Mouse (Mus musculus) forebrain, postnatal 0 days (tissue): ENCODE data around the gene Kazn. TPM values are rescaled to one million over a fixed set of nuclear protein-coding genes. Genes with fewer than 3 reads are reported as not detected.
A peak's percentile ranks its signal among the peaks of the same experiment; 100 is the strongest.

Experiments
- ATAC-seq: fragments of 200-750 bp; cut with Nextera tagmentation; 2 replicates; pipeline ENCODE4 v1.8.0; 2017; ENCODE audit warnings: mild to moderate bottlenecking, moderate library complexity
- DNase-seq: peaks from one replicate; pipeline ENCODE4 v3.0.0-alpha.2; 2015
- H3K27ac ChIP-seq: fragments of 300-500 bp; sonication (generic); 2 replicates; pipeline ENCODE4 v1.5.1; 2014; ENCODE audit warnings: low read depth, mild to moderate bottlenecking, antibody characterized with exemption, low read length, moderate library complexity, mixed read lengths
- H3K27me3 ChIP-seq: fragments of 300-500 bp; sonication (generic); 2 replicates; pipeline ENCODE4 v1.6.1; 2014; ENCODE audit warnings: mild to moderate bottlenecking, low read length, mixed read lengths; ENCODE audit not compliant: insufficient read depth
- H3K36me3 ChIP-seq: fragments of 300-500 bp; sonication (generic); 2 replicates; pipeline ENCODE4 v1.6.1; 2014; ENCODE audit warnings: mild to moderate bottlenecking, moderate library complexity; ENCODE audit not compliant: insufficient read depth
- H3K4me1 ChIP-seq: fragments of 300-500 bp; sonication (generic); 2 replicates; pipeline ENCODE4 v1.6.1; 2014; ENCODE audit warnings: antibody characterized with exemption; ENCODE audit not compliant: insufficient read depth
- H3K4me2 ChIP-seq: fragments of 300-500 bp; sonication (generic); 2 replicates; pipeline ENCODE4 v1.6.1; 2014; ENCODE audit warnings: low read depth, mild to moderate bottlenecking, moderate library complexity
- H3K4me3 ChIP-seq: fragments of 300-500 bp; sonication (generic); 2 replicates; pipeline ENCODE4 v1.5.1; 2014; ENCODE audit warnings: low read depth, low read length, mixed read lengths
- H3K9ac ChIP-seq: fragments of 300-500 bp; sonication (generic); 2 replicates; pipeline ENCODE4 v1.6.1; 2014; ENCODE audit warnings: mild to moderate bottlenecking
- H3K9me3 ChIP-seq: fragments of 300-500 bp; sonication (generic); 2 replicates; pipeline ENCODE4 v1.6.1; 2016; ENCODE audit warnings: low read length
- CTCF ChIP-seq: sonication (generic); IDR thresholded peaks from 2 replicates; pipeline ENCODE4 v1.5.1; 2016; ENCODE audit warnings: antibody characterized with exemption, control low read depth, low read depth
- WGBS: fragments of 180-500 bp; shearing (Covaris S2); extraction: QIAGEN DNeasy Blood & Tissue Kit; methylation state at CpG from one replicate; pipeline ENCODE4 v1.1.7; 2014; 5-methylcytosine and 5-hydroxymethylcytosine counted together
- polyA plus RNA-seq: library from polyadenylated mRNA; unstranded; fragments of >200 nt; fragmentation: Nextera tagmentation; extraction: Ambion mirVana; gene quantifications from 2 replicates; pipeline ENCODE4 v1.2.1, GENCODE M21; 2015
- total RNA-seq: library from RNA; depleted of rRNA; stranded (reverse); fragments of >200 nt; gene quantifications from 2 replicates; pipeline ENCODE4 v1.2.3, GENCODE M21; 2014

Kazn gene
- total and polyA plus RNA-seq, 2 experiments from 2014 or later = 18.7 to 56.4 TPM

DNA sequence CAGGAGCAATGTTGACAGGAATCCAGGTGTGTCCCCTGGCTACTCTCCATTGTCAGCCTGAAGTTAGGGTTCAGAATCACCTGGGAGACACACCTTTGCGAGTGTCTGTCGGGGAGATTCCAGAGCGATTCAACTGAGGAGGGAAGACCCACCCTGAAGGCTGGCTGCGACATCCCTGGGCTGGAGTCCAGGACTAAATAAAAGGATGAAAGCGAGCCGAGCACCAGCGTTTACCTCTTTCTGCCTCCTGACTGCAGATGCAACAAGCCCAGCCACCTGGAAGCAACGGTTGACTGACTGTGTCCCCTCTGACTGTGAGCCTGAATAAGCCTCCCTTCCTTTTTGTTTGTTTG is 179.4 kb downstream of the Kazn start:
- H3K36me3 ChIP-seq = no peaks in the 10 kb centered on the region
- H3K9ac ChIP-seq = no peak overlapping the region
- DNase-seq = no peak
- H3K27me3 ChIP-seq = no peaks in the 10 kb centered on the region
- H3K27ac ChIP-seq = no peak overlapping the region
- no peak for ATAC-seq
- no peak for TF ChIP-seq CTCF
- H3K4me2 ChIP-seq = no peak overlapping the region
- WGBS = 68% methylated on average over 8 of the region's 8 CpGs
- H3K4me3 ChIP-seq = no peak overlapping the region
- H3K4me1 ChIP-seq = no peaks in the 10 kb centered on the region
- H3K9me3 ChIP-seq = no peaks in the 10 kb centered on the region

- DNase-seq (no peak), ATAC-seq (no peak)
- TF ChIP-seq CTCF = no peak
- H3K4me2 ChIP-seq = no peak overlapping the region
- no peaks in the 10 kb centered on the region for H3K9me3 ChIP-seq
- H3K4me3 ChIP-seq = no peak overlapping the region
- no peaks in the 10 kb centered on the region for H3K4me1 ChIP-seq
- H3K27me3 ChIP-seq = no peaks in the 10 kb centered on the region
- no peaks in the 10 kb centered on the region for H3K36me3 ChIP-seq
- H3K27ac ChIP-seq = no peak overlapping the region
- 79% methylated on average over 13 of the region's 13 CpGs for WGBS
- H3K9ac ChIP-seq = no peak overlapping the region
Observed at GRCm38 (mm10) chr4:142059113-142059840, 179.9 kb downstream of the Kazn start.

DNA sequence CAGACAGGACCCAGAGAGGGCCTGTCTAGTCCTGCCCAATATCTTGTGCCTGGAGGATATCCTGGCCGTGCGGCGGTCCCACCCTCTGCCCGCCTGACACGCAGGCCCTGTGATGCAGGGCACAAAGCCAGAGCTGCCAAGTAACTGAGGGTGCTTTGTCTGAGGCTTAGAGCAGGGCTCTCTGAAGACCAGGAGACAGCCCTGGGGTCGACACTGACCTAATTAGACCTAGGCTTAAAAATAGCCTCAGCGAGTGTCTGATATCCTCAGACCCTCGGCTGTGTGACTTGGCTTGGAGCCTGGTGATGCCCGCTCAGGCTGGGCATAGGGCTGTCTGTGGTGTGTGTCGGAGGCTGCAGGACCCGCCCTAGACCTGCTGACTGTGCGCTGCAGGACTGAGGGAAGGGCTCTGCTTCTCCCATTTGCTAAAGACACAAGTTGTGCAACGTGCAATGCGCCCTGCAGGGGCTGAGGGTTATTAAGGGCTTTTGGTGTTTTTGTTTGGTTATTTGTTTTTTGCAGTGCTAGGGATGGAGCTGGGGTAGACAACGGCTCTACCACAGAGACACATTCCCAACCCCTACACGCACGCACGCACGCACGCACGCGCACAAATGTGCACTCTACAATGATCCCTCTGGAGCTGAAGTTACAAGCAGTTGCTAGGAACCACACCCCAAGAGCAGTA is 181.5 kb downstream of the Kazn start:
- DNase-seq (no peak), ATAC-seq (peak; percentile 63)
- 58% methylated on average over 22 of the region's 22 CpGs for WGBS
- no peaks in the 10 kb centered on the region for H3K9me3 ChIP-seq
- H3K4me3 ChIP-seq = no peak overlapping the region
- no peaks in the 10 kb centered on the region for H3K36me3 ChIP-seq
- no peaks in the 10 kb centered on the region for H3K4me1 ChIP-seq
- no peak overlapping the region for H3K27ac ChIP-seq
- no peak for TF ChIP-seq CTCF
- H3K9ac ChIP-seq = no peak overlapping the region
- H3K4me2 ChIP-seq = no peak overlapping the region
- H3K27me3 ChIP-seq = no peaks in the 10 kb centered on the region

DNA sequence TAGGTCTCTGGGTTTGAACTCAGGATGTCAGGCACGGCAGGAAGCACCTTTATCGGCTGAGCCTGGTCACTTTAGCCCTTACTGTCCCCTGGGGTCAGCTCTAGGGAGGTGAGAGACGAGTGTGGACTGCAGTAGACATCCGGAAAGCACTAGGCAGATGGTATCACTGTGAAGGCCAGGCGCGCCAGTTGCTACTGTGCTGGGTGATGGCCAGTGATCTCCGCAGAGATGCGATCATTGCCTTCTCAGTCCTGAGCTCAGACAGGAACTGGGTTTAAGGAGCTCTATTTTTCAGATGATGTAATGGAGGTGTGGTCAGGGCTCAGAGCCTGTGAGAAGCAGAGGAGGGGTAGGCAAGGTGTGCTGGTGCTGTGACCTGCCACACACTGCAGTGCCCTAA is 183.6 kb downstream of the Kazn start:
- Histone ChIP-seq H3K9ac (no peak overlapping the region), H3K36me3 (no peaks in the 10 kb centered on the region), H3K4me3 (no peak overlapping the region), H3K27me3 (no peaks in the 10 kb centered on the region), H3K9me3 (no peaks in the 10 kb centered on the region), H3K4me1 (no peaks in the 10 kb centered on the region), H3K27ac (no peak overlapping the region), H3K4me2 (no peak overlapping the region)
- WGBS = 84% methylated on average over 8 of the region's 8 CpGs
- no peak for TF ChIP-seq CTCF
- DNase-seq (no peak), ATAC-seq (no peak)

- H3K27me3 ChIP-seq = no peaks in the 10 kb centered on the region
- ATAC-seq (no peak), DNase-seq (no peak)
- H3K4me1 ChIP-seq = no peaks in the 10 kb centered on the region
- H3K36me3 ChIP-seq = no peaks in the 10 kb centered on the region
- WGBS = 81% methylated on average over 11 of the region's 11 CpGs
- no peak for TF ChIP-seq CTCF
- no peak overlapping the region for H3K4me3 ChIP-seq
- H3K4me2 ChIP-seq = no peak overlapping the region
- H3K9ac ChIP-seq = no peak overlapping the region
- no peaks in the 10 kb centered on the region for H3K9me3 ChIP-seq
- H3K27ac ChIP-seq = no peak overlapping the region
Observed at GRCm38 (mm10) chr4:142054580-142054979, 184.6 kb downstream of the Kazn start.

- ATAC-seq = peak; percentile 17; the same call in 1 of the 2 replicates
- no peaks in the 10 kb centered on the region for H3K36me3 ChIP-seq
- DNase-seq = no peak
- no peaks in the 10 kb centered on the region for H3K27me3 ChIP-seq
- no peak overlapping the region for H3K9ac ChIP-seq
- H3K4me3 ChIP-seq = no peak overlapping the region
- H3K4me1 ChIP-seq = no peaks in the 10 kb centered on the region
- H3K4me2 ChIP-seq = no peak overlapping the region
- no peak for TF ChIP-seq CTCF
- no peaks in the 10 kb centered on the region for H3K9me3 ChIP-seq
- no peak overlapping the region for H3K27ac ChIP-seq
- whole genome bisulfite sequencing = 55% methylated on average over 9 of the region's 9 CpGs
Observed at GRCm38 (mm10) chr4:142053661-142054448, 185.3 kb downstream of the Kazn start.

- DNase-seq (no peak), ATAC-seq (no peak)
- 65% methylated on average over 4 of the region's 4 CpGs for WGBS
- Histone ChIP-seq H3K36me3 (no peaks in the 10 kb centered on the region), H3K4me1 (no peaks in the 10 kb centered on the region), H3K27ac (no peak overlapping the region), H3K9ac (no peak overlapping the region), H3K9me3 (no peaks in the 10 kb centered on the region), H3K27me3 (no peaks in the 10 kb centered on the region), H3K4me2 (no peak overlapping the region), H3K4me3 (no peak overlapping the region)
- no peak for TF ChIP-seq CTCF
Observed at GRCm38 (mm10) chr4:142053261-142053660, 185.9 kb downstream of the Kazn start.
